Mouse (Mus musculus) forebrain, embryonic 10.5 days (tissue): ENCODE measurements around the gene Focad. TPM values are rescaled to one million over a fixed set of nuclear protein-coding genes. Genes with fewer than 3 reads are reported as not detected.

ENCODE experiments used
- DNase-seq: peaks from one replicate; pipeline ENCODE4 v3.0.0-alpha.2; 2017; ENCODE audit warnings: low spot score; ENCODE audit errors: extremely low spot score
- H3K27ac ChIP-seq: fragments of 300-500 bp; sonication (generic); 2 replicates; pipeline ENCODE4 v1.5.1; 2016; ENCODE audit warnings: mild to moderate bottlenecking
- H3K27me3 ChIP-seq: fragments of 300-500 bp; sonication (generic); 2 replicates; pipeline ENCODE4 v1.6.1; 2016; ENCODE audit warnings: mild to moderate bottlenecking; ENCODE audit not compliant: poor library complexity, severe bottlenecking
- H3K36me3 ChIP-seq: fragments of 300-500 bp; sonication (generic); replicated peaks from 2 replicates; pipeline ENCODE4 v1.6.1; 2016; ENCODE audit warnings: mild to moderate bottlenecking, moderate library complexity
- H3K4me1 ChIP-seq: fragments of 300-500 bp; sonication (generic); 2 replicates; pipeline ENCODE4 v1.6.1; 2016
- H3K4me3 ChIP-seq: fragments of 300-500 bp; sonication (generic); 2 replicates; pipeline ENCODE4 v1.5.1; 2016; ENCODE audit warnings: mild to moderate bottlenecking, moderate library complexity
- H3K9me3 ChIP-seq: fragments of 300-500 bp; sonication (generic); 2 replicates; pipeline ENCODE4 v1.6.1; 2016; ENCODE audit warnings: mild to moderate bottlenecking, moderate library complexity
- WGBS: fragments of 180-500 bp; shearing (Covaris S2); methylation state at CpG from one replicate; pipeline ENCODE4 v1.1.7; 2016; 5-methylcytosine and 5-hydroxymethylcytosine counted together
- polyA plus RNA-seq: library from polyadenylated mRNA; unstranded; fragments of >200 nt; fragmentation: Nextera tagmentation; extraction: Ambion mirVana; gene quantifications from 2 replicates; pipeline ENCODE4 v1.2.1, GENCODE M21; 2016

Gene Focad
- polyA plus RNA-seq, 1 experiment from 2014 or later: 18.9 TPM

- Histone ChIP-seq H3K27ac (peak overlapping the region; percentile 65), H3K36me3 (no peaks in the 10 kb centered on the region), H3K4me1 (peaks cover 43% of the 10 kb centered on the region), H3K27me3 (no peaks in the 10 kb centered on the region), H3K9me3 (no peaks in the 10 kb centered on the region), H3K4me3 (no peak overlapping the region)
- peak; percentile 26 for DNase-seq
- WGBS: 33% methylated on average over 7 of the region's 7 CpGs
Measured at GRCm38 (mm10) chr4:88238351-88238750, 143.9 kb downstream of the Focad start.

GRCm38 (mm10) chr4:88243834-88244233 is 149.4 kb downstream of the Focad start:
- DNase-seq: no peak
- Histone ChIP-seq H3K27me3 (no peaks in the 10 kb centered on the region), H3K4me3 (no peak overlapping the region), H3K4me1 (peaks cover 8% of the 10 kb centered on the region), H3K9me3 (no peaks in the 10 kb centered on the region), H3K27ac (no peak overlapping the region), H3K36me3 (no peaks in the 10 kb centered on the region)
- 94% methylated on average over 2 of the region's 2 CpGs for WGBS

- Histone ChIP-seq H3K27me3 (no peaks in the 10 kb centered on the region), H3K36me3 (no peaks in the 10 kb centered on the region), H3K9me3 (no peaks in the 10 kb centered on the region), H3K4me3 (no peak overlapping the region), H3K4me1 (no peaks in the 10 kb centered on the region), H3K27ac (no peak overlapping the region)
- WGBS: 86% methylated on average over 4 of the region's 4 CpGs
- DNase-seq: no peak
Measured at GRCm38 (mm10) chr4:88245494-88245893, 151.1 kb downstream of the Focad start.

GRCm38 (mm10) chr4:88261349-88261748 is 166.9 kb downstream of the Focad start:
- no peak overlapping the region for H3K27ac ChIP-seq
- 89% methylated on average over 5 of the region's 5 CpGs for WGBS

GRCm38 (mm10) chr4:88264536-88264935 is 170.1 kb downstream of the Focad start:
- Histone ChIP-seq H3K36me3 (no peaks in the 10 kb centered on the region), H3K4me1 (peaks cover 22% of the 10 kb centered on the region), H3K9me3 (no peaks in the 10 kb centered on the region), H3K27me3 (no peaks in the 10 kb centered on the region), H3K27ac (no peak overlapping the region), H3K4me3 (no peak overlapping the region)
- WGBS: 56% methylated on average over 1 of the region's 1 CpGs
- no peak for DNase-seq

More at GRCm38 (mm10) chr4:88261349-88261748, 166.9 kb downstream of the Focad start:
- no peaks in the 10 kb centered on the region for H3K36me3 ChIP-seq
- peaks cover 22% of the 10 kb centered on the region for H3K4me1 ChIP-seq
- DNase-seq: no peak
- no peaks in the 10 kb centered on the region for H3K9me3 ChIP-seq
- H3K4me3 ChIP-seq: no peak overlapping the region
- H3K27me3 ChIP-seq: no peaks in the 10 kb centered on the region

- Histone ChIP-seq H3K36me3 (no peaks in the 10 kb centered on the region), H3K27ac (no peak overlapping the region), H3K27me3 (no peaks in the 10 kb centered on the region), H3K4me3 (no peak overlapping the region), H3K4me1 (peaks cover 2% of the 10 kb centered on the region; the same call in 1 of the 2 replicates), H3K9me3 (no peaks in the 10 kb centered on the region)
- 88% methylated on average over 7 of the region's 7 CpGs for WGBS
- no peak for DNase-seq
Measured at GRCm38 (mm10) chr4:88270408-88271067, 176.1 kb downstream of the Focad start.

- H3K27ac ChIP-seq: no peak overlapping the region
- 87% methylated on average over 6 of the region's 6 CpGs for WGBS
- DNase-seq: no peak
- H3K4me3 ChIP-seq: no peak overlapping the region
- no peaks in the 10 kb centered on the region for H3K9me3 ChIP-seq
- peaks cover 7% of the 10 kb centered on the region; the same call in 1 of the 2 replicates for H3K4me1 ChIP-seq
- H3K27me3 ChIP-seq: no peaks in the 10 kb centered on the region
- H3K36me3 ChIP-seq: no peaks in the 10 kb centered on the region
Measured at GRCm38 (mm10) chr4:88275571-88276041, 181.2 kb downstream of the Focad start.

- Histone ChIP-seq H3K27ac (no peak overlapping the region), H3K9me3 (no peaks in the 10 kb centered on the region), H3K4me3 (no peak overlapping the region), H3K36me3 (no peaks in the 10 kb centered on the region), H3K4me1 (peaks cover 7% of the 10 kb centered on the region; the same call in 1 of the 2 replicates), H3K27me3 (no peaks in the 10 kb centered on the region)
- DNase-seq: no peak
- 78% methylated on average over 4 of the region's 4 CpGs for WGBS
Measured at GRCm38 (mm10) chr4:88276058-88276734, 181.8 kb downstream of the Focad start.

- H3K27ac ChIP-seq: no peak overlapping the region
- 90% methylated on average over 2 of the region's 2 CpGs for WGBS
- H3K4me1 ChIP-seq: peaks cover 7% of the 10 kb centered on the region; the same call in 1 of the 2 replicates
- H3K4me3 ChIP-seq: no peak overlapping the region
- no peaks in the 10 kb centered on the region for H3K27me3 ChIP-seq
- DNase-seq: no peak
- no peaks in the 10 kb centered on the region for H3K36me3 ChIP-seq
- no peaks in the 10 kb centered on the region for H3K9me3 ChIP-seq
Measured at GRCm38 (mm10) chr4:88278524-88278923, 184.1 kb downstream of the Focad start.

- Histone ChIP-seq H3K4me1 (peaks cover 5% of the 10 kb centered on the region; the same call in 1 of the 2 replicates), H3K36me3 (no peaks in the 10 kb centered on the region), H3K27me3 (no peaks in the 10 kb centered on the region), H3K9me3 (no peaks in the 10 kb centered on the region), H3K4me3 (no peak overlapping the region), H3K27ac (no peak overlapping the region)
- DNase-seq: no peak
- 87% methylated on average over 2 of the region's 2 CpGs for WGBS
Measured at GRCm38 (mm10) chr4:88280536-88280935, 186.1 kb downstream of the Focad start.

GRCm38 (mm10) chr4:88295537-88295936 is 201.1 kb downstream of the Focad start:
- H3K4me3 ChIP-seq: no peak overlapping the region
- no peaks in the 10 kb centered on the region for H3K9me3 ChIP-seq
- no peaks in the 10 kb centered on the region for H3K27me3 ChIP-seq
- H3K36me3 ChIP-seq: no peaks in the 10 kb centered on the region
- DNase-seq: no peak
- 88% methylated on average over 6 of the region's 6 CpGs for WGBS
- no peak overlapping the region for H3K27ac ChIP-seq
- H3K4me1 ChIP-seq: peaks cover 7% of the 10 kb centered on the region

GRCm38 (mm10) chr4:88299551-88299950 is 205.1 kb downstream of the Focad start:
- 79% methylated on average over 3 of the region's 3 CpGs for WGBS
- peaks cover 11% of the 10 kb centered on the region for H3K4me1 ChIP-seq

More at GRCm38 (mm10) chr4:88299551-88299950, 205.1 kb downstream of the Focad start:
- Histone ChIP-seq H3K27me3 (no peaks in the 10 kb centered on the region), H3K4me3 (no peak overlapping the region), H3K9me3 (no peaks in the 10 kb centered on the region), H3K27ac (no peak overlapping the region), H3K36me3 (no peaks in the 10 kb centered on the region)
- no peak for DNase-seq
